Mouse (Mus musculus) lung, adult 18-20 months (tissue): ENCODE results near the gene Klhl25.
A peak's percentile ranks its signal among the peaks of the same experiment; 100 is the strongest.
"Not testable (repeated sequence)": the region's sequence is repeated elsewhere in the genome, so short reads cannot be mapped to it uniquely, and the experiment has no call there.

Experiments used
- DNase-seq, 2 experiments: peaks; one replicate each; pipeline ENCODE4 v3.0.0; 2022; ENCODE audit warnings: mixed read lengths in 2 of 2

Klhl25 gene

DNA sequence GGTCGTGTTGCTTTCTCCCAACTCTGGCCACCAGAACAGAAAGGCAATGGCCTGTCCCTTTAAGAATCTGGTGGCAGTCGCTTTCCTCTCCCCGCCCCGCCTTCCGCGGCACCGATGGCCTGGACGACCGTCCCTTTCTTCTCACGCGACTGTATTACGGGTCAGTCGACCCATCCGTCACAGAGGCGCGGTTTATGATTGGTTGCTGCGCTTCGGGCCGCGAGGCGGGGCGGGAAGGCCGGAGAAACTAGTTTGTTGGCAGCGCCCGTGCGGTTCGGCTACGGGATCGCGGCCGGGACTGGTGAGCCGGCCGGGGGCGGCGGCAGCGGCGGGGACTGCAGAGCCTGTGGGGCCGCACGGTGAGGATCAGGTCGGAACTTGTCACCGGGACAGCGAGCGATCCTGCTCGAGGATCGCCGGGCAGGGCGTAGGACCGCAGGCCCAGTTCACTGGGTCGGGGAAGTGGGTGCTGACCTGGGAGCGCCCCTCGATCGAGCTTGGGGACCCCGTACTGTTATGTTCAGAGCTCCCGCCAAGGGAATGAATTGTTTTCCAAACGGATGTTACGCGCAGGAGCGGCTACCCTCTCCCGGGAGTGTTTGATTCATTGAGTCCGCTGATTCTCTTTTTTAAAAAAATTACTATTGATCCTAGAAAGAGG is at the start of gene Klhl25:
TSS of gene Klhl25 (plus strand) at position 196 of the 661 bp plus-strand sequence.
- peak; percentile 98 to 99 for DNase-seq

DNA sequence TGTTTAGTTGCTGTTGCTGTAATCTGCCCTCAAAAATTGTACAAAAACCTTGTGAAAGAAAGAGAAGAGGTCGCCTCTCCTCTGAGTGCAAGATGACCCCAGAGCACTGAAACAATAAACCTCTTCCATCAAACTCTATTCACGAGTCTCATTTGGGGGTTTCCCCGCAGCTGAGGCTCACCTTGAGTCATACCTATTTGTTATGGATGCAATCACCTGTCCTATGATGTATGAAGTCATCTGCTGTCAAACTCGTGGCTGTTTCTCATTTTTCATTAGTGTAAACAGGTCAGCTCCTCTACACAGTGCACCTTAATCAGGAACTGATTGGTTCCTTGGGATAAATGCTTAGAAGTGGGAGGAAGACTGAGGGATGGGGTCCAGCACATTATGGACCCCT is 47.6 kb upstream of the Klhl25 start:
- no peak for DNase-seq

DNA sequence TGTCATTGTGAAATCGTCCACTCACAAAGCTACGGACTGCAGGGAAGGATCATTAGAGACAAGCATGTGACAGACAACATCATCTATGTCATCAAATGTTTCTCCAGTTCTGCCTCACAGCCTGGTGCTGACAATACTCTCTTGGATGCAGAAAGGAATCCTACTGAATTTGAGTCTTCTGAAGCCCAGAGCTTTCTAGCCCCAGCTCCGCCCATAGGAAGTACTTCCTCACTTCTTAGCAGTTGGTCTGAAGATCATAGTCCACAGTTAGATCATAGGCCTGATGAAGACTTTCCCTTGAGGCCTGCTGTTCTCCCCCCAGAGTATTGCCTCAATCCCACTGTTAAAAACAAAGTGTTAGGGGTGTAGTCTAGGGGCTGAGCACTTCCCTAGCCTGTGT is 47.1 kb upstream of the Klhl25 start:
- DNase-seq: no peak

DNA sequence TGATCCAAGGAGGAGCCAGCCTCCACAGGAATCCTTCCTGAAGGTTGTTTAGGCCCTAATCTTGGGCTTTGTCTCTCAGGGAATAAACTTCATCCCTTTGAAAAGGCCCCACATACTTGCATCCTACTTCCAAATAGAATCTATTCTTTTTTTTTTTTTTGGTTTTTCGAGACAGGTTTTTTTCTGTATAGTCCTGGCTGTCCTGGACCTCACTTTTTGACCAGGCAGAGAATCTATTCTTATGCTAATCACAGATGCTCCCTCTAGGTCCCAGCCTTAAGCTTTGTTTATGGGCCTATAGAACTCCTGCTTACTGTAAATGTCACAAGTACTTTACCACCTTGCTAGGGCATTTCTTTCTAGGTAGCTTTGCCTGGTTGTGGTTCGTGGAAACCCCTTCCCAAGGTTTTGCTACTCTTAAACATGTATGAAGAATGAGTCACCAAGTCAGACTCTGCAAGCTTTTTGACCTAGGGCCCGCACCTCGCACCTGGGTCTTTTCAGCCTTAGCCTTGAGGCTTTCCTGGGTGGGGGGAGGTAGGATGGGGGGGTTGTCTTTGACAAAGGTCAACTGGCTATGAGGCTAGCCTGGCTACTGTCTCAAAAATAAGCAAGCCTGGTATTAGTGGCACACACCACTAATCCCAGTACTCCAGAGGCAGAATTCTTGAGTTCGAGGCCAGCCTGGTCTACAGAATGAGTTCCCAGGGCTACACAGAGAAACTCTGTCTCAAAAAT is 46.3 kb upstream of the Klhl25 start:
- no peak for DNase-seq

DNA sequence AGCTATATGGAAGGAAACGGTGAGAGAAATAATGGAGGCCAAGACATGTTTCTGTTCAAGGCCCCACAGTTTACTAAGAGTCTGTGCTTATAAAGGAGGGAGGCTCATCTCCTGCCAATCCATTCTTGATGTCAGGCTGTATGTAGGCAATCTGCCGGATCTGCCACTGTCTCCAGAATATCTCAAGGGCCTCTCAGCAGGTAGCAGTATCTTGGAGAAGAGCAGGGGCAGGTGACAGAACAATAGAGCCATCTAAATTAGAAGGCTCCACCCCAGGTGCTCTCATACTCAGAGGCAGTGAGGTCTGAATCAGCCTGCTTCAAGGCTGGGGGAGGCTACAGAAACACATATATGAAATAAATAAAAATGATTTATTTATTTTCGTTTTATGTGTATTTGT is 45.2 kb upstream of the Klhl25 start:
- no peak for DNase-seq

DNA sequence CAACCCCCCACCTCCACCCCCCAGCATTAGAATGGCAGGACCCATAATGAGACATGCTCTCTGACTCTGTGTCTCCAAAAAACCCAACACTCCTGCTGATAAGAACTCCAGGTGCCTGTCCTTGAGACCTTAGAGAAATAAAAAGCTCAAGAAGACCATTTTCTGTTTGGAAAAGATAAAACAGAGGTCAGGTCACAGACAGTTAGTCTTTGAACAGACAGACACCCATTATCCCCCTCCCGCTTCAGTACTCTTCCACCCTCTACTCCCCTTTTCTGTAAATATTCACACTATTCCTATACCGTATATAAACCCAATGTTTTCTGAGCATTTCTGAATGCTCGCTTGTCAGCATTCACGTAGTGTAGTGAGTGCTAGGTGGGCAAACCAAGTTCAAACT is 41.9 kb upstream of the Klhl25 start:
- DNase-seq: no peak

DNA sequence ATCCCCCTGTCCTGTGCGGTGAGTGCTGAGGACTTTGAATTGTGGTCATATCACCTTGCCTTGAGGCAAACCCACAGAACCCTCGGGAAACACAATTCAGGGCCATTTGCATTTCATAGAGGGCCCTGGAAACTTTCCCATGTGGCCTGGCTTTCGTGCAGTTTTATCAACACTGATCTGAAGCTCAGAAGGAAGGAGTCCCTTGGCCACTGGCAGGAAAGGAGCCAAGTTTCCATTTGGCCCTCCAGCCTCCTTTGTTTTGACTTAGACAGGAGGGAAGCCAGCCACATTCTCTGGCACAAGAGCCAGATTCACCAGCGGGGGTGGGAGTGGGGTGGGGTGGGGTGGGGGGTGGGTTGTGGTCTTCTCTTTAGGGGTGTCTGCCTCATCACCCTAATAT is 41.4 kb upstream of the Klhl25 start:
- DNase-seq: peak; percentile 77 to 80

DNA sequence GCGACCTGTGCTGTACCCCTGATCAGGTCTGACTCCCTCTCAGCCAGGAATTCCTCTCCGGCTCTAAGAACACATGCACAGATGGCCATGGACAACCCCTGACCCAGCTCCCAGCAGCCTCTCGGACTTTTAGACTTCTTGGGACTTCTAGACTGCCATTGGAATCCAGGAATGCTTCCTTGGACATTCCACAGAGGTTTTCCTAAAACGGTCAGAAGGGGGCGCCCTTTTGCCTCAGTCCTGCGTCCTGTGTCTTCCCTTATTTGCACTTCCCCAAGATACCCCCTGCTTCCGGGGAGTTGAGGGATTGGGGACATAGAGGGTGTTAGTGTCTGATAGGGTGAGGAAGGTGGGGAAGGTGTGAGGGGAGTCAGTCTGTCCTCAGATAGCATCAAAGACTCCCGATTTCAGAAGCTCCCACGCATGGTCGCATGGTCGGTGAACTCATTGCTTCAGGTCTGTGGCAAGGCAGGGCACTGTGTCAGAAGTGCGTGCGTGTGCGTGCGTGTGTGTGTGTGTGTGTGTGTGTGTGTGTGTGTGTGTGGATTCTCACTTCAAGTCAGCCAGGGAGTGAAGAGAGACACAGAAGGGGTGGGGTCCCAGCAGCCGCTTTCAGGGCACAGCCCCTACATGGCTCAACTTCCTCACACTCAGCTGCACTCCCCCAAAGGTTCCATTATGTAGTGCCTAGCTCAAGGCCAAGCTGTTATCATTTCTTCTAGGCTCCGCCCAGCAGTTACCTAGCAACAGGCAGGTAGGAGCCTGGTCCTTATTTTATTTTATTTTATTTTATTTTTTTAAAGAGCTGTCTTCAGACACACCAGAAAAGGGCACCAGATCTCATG is 40.4 kb upstream of the Klhl25 start:
- DNase-seq: peak in 1 of 2 experiments; percentile 60

DNA sequence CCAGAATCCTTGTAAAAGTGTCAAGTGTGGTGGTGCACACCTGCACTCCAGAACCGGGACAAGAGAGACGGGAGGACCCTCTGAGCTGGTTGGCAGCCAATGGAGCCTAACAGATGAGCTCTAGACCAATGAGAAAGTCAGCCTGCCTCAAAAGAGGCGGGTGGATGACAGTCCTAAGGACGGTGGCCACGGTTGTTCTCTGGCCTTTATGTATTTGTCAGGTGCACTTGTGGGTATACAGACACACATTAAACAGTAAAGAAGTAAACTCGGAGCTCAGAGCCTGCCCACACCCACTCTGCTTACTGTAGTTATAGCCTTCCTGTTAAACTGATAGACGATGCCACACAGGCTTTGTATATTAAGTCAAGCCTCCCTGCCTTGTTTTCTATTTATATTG is 27.4 kb upstream of the Klhl25 start:
- DNase-seq: no peak

DNA sequence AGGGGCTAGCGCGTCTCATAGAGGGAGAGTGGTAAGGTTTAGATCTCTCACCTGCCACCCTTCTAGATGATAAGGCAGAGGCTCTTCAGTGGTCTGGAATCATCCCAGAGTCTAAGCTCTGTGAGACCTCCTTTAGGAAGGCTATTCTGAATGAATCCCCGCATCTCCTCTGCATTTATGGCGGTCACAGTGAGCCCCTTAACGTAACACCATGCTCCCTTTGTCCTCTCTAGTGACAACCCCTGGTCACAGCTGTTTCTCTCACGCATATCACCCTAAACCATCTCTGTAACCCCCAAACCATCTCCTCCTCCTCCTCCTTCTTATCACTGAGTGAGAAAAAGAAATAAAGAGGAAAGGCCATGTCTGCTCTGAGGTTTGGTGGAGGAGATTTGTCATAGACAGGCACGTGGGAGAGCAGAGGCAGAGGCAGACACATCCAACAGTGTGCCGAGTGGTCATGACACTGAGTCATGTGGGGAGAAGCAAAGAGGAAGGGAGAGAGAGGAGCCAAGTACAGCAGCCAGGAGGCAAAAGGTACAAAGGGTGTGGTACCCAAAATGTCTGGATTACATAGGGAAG is 25.9 kb upstream of the Klhl25 start:
- peak in 1 of 2 experiments; percentile 18 for DNase-seq

DNA sequence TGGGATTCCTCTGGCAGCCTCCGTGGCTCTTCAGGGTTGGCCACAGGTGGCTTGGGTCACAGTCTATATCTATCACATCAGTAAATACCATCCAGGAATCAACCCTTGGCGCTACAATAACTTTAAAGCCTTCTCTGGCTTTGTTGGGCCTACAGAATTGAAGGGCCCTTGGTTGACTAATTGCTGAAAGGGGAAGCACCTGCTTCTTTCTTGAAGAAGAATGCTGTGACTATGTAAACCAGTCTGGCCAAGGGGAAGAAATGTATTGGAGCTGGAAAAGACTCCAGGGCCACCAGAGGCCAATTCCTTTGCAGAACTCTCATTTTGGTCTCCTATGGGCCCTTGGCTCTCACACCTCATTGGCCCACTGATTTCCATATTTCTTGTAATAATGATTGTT is 25.0 kb upstream of the Klhl25 start:
- no peak for DNase-seq

DNA sequence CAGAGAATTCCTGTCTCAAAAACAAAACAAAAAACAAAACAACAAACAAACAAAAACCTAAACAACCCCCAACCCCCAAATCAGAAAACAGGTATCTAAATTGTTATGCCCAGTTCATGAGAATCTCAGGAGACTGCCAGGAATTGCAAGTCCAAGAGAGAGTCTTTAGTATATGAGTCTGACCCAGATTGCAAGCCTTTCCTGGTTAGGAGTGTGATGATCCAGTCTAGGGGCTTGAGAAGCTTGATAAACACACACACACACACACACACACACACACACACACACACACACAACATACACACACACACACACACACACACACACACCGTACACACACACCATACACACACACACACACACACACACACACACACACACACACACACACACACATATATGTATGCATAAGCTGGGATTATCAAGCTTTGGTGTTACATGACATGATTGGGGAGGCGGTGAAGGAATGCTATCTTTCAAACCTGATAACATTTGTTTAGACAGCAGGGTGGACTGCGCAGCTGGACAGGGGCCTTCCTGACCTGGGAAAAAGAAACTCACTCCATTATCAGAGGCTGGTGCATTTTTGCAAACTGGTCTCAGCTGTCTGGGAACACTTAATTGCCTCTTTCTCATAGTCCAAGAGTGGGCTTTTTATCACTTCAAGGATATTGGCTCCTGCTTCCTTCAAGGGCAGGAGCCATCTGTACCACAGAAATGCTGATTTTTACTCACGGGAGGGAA is 21.6 kb upstream of the Klhl25 start:
- no peak for DNase-seq

DNA sequence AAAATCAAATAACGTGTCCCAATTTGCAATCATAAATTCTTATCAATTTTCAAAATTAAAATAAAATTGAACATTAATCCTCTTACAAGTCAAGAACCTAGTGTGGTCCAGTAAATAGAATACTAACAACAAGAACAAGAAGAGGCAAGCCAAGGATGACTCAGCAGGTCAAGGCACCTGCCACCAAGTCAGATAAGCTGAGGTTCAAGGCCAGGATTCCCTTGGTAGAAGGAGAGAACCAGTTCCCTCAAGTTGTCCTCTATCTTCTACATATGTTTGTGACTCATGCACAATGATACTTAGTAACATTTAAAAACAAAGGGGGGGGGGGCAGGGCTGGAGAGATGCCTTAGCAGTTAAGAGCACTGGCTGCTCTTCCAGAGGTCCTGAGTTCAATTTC is 20.8 kb upstream of the Klhl25 start:
- DNase-seq: no peak

DNA sequence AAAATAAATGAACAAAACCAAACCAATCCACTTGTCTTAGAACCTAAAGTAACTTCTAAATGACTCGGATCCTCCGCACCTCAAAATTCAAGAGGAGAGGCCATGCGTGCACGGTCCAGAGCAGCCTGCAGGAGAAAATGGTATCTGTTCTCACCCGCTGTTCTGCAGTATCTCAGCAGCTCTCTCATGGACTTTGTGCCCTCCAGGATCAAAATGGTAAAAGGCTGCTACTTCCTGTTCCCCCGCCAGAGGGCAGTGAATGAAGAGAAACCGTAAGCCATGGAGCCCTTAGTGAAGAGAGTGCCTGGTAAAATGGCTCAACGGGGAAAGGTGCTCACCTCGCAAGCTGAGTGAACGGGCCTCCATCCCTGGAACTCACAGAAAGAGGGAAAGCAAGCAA is 20.3 kb upstream of the Klhl25 start:
- DNase-seq: peak; percentile 62 to 67

DNA sequence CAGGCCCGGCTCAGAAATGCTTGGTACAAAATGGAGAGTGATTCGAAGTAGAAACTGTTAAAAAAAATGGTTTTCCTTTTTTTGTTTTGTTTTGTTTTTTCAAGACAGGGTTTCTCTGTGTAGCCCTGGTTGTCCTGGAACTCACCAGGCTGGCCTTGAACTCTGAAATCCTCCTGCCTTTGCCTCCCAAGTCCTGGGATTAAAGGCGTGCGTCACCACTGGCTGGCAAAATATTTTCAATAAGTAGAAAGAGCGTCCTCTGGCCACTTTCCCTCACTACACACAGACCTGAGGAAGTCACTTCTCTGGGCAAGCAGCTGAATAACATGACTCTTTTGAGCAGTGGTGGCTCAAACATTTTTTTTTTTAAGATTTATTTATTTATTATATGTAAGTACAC is 19.6 kb upstream of the Klhl25 start:
- no peak for DNase-seq

DNA sequence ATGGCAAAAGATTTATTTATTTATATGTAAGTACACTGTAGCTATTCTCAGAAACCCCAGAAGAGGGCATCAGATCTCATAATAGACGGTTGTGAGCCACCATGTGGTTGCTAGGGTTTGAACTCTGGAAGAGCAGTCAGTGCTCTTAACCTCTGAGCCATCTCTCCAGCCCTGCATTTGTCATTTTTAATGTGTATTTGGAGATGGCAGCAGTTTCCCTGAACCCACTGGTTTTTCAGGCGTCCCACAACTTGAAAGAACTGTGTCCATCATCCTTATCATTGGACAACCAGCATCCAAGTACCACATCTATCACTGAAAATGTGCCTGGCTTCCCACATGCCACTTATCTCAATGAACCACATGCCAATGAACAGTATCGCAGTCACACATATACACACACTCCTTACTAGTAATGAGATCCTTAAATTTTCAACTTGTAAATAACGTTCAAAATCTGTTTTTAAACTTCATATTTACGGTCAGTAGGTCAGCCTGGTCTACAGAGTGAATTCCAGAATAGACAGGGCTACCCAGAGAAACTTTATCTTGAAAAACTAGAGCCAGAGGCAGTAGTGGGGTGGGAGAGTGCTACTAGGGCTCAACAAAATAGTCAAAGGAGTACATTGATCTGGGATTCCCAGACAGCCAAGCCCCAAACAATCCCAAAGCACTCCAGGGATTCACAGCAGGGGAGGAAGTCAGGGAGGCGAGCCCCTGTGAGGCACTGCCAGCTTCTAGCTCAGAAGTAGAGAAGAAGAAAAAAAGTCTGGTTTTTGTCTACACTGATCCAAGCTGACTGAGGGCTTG is 17.7 kb upstream of the Klhl25 start:
- DNase-seq: no peak

DNA sequence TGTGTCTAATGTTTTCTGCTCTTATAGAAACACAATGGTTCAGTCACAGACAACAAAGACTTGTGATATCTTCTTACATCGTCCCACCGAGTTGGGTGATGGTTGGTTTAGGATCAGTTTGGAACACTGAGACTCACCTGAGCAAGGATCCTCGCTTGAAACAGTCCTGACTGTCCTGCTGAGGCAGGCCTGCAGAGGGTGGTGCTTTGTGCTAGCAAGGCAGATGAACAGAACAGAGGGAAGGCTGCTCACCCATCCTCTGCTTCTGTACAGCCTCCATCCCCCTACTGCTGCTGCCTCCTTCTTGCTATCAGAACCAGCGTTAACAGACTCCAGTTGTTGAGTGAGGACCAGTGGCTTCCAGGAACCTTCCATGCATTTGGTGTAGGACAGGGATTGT is 14.2 kb upstream of the Klhl25 start:
- not testable (repeated sequence) for DNase-seq

DNA sequence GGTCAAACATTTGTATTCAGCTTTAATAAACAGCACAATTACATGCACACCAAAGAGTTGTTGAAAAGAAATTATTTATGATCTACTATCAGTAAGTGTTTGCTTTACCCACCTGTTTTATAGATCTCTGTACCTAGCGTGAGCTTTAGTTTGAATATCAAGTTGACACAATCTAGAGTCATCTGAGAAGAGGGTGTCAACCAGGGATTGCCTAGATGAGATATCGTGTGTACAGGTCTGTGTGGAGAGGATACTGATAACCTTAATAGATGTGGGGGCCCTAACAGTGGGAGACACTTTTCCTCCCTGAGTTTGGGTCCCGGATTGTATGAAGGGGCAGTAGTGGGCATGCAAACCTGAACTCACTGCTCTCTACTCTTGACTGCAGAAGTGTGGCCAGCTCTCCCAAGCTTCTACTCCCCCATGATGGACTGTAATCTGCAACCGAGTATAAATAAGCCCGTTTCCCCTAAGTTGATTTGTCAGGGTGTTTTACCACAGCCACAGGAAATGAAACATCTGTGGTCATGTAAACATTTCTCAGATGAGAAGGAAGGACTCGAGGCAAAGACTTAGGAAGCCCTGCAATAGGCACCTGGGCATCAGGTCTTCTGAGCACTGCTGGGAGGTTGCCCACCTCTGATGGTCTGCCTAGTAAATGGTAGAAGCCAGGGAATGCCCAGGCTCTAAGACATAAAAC is 13.0 kb upstream of the Klhl25 start:
- DNase-seq: not testable (repeated sequence)

DNA sequence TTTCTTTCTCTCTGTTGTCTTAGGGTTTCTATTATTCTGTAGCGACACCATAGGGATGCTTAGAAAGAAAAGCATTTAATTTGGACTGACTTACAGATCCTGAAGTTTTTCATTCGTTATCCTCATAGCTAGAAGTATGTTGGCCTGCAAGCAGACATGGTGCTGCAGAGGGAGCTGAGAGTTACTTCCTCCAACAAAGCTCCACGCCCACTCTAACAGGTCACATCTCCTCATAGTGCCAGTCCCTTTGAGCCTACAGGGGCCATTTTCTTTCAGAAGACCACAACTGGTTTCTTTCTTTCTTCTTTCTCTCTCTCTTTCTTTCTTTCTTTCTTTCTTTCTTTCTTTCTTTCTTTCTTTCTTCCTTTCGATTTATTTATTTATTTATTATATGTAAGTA is 8.0 kb upstream of the Klhl25 start:
- no peak for DNase-seq

DNA sequence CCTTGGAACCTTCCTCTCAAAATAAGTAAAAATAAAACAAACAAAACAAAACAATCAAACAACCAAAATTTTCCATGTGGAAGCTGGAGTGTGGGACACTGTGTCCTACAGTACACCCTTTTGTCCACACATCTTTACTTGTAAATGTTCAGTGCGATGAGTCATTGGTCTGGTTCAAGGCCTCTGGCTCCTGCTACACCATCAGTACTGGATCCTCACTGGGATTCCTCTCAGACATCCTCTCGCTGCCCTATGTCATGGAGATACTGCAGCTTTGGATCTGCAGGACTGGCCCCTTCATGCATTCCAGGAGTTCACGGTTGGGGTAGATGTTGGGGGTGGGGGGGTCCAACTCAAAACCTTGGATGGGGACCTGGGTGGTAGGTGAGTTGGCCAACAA is 5.8 kb upstream of the Klhl25 start:
- DNase-seq: no peak

DNA sequence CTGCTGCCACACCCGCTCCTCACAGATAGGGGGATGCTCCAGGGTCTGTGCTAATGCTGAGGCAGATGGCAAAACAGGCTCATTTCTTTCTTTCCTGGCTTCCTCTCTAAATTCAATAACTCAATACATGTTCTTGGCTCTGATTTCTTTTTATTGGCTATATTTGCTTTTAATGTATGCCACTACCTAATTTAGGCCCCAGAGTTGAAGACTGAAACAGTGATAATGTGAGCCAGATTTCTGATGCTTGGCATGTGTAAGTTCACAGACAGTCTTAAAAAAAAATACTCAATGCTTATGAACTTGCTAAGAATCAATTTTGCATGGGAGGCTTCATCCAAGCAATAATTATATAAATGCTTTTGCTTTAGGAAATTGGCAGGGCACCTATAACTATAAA is 2.2 kb upstream of the Klhl25 start:
- no peak for DNase-seq
